Mouse (Mus musculus) urinary bladder, postnatal 10 days (tissue): ENCODE measurements around the gene Cdc27.
"Not testable (repeated sequence)": the region's sequence is repeated elsewhere in the genome, so short reads cannot be mapped to it uniquely, and the experiment has no call there.

ENCODE experiments used
- DNase-seq: peaks from one replicate; pipeline ENCODE4 v3.0.0; 2022; ENCODE audit warnings: low spot score

Gene Cdc27

DNA sequence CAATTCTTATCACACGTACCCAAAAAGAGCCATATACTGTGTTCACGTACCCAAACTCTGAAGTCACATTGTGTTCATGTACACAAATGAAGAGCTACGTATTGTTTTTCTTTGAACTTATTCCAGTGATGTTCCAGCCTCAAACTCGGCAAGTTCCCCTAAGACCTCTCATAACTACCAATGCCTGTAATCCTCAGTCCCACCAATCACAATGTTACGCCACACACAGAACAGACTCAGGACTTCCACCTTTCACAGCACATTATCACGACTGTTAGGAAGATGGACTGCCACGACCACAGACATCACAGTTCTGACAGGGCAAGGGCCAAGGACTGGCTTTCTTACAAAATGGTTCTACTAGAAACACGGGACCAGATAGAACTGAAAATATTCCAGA, 20.1 kb upstream of the Cdc27 start:
- DNase-seq = not testable (repeated sequence)

DNA sequence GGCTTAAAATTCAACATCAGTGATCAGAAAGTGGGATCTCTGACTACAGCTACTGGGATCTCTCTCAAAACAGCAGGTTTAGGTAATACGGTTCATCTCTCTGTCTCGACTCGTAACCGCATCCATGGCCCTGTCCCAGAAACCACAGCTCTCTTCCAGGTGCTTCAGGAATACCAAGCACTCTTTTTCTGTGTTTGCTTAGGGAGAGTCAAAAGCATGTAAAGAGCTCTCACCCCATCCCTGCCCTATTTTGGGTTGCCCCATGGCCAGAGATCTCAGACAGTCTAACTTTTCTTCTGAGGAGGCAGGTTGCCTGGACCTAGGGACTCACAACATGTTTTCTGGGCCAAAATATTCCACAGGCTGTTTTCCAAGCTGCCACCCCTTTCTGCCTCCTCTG, 17.9 kb upstream of the Cdc27 start:
- no peak for DNase-seq

DNA sequence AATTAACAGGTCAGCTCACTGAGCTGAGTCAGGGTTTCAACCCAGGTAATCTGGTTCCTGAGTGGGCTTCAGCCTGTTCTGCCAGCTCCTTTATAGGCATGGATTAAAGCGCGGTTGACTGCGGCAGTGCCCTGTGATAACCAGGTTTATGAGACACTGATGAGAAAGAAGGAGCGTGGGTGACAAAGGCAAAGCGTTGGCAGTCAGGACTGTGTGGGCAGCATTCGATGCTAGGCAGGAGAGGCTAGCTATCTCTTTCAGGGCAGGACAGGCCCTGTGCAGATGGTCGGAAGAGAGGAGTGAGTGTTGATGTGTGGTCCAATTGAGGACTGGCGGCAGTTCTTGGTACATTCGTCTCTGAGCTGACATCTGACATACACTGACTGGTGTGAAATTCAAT, 17.3 kb upstream of the Cdc27 start:
- DNase-seq = no peak

DNA sequence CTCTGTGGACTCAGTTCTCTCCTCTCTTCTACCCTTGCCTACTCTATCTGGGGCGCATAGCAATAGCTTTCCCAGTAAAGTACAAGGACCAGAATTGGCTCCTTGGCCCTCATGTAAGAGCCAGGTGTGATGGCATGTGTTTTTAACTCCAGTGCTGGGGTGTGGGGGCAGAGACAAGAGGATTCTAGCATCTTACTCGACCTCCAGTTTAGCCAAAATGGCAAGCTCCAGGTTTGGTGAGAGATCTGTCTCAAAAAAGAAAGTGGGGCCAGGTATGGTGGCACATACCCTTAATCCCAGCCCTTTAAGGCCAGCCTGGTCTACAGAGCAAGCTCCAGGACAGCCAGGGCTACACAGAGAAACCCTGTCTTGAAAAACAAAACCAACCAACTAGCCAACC, 16.4 kb upstream of the Cdc27 start:
- DNase-seq = no peak

DNA sequence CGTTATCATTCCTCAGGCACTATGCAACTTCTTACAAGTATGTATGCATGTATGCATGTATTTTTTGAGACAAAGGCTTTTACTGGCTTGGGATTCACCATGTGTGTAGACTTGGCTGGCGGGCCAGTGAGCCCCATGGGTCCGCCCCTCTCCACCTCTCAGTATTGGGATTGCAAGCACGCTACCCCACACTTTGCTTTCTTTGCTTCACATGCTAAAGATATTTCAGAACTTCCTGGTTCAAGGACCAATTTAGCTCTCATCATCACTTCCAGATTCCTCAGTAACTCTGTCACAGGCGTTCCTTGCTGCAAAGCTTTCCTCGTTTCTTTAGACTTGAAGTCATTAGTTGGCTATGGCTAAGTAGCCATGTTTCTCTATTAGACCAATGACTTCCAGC, 15.7 kb upstream of the Cdc27 start:
- DNase-seq = no peak

DNA sequence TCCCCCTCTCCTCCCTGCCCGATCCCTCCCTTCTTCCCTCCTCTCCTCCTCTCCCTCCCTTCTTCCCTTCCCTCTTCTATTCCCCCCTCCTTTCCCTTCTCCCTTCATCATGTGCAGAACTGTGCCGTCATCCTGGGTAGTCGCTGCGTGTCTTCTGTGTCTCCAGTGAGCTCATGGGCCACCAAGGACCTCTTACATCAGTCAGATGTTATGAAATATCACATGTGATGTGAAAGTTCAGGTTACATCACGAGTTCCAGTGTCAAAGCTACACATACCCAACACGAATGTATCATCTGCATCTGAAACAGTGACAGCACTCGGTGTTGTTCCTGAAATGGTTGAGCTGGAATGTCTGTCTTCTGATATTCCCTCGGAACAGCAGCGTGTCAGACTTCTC, 14.8 kb upstream of the Cdc27 start:
- no peak for DNase-seq

DNA sequence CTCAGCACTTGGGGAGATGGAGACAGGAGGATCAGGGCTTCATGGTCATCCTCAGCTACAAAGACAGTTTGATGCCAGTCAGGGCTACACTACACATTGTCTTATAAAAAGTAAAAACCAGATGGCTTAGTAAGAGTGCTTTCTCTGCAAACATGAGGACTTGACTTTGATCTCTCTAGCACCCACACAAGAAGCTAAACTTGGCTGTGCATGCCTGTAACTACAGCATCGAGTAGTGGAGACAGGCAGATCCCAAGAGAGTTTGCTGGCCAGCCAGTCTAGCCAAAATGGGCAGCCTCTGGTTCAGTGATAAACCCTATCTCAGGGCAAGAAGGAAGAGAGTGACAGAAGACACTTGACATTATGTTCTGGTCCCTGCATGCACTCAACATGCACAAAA, 13.1 kb upstream of the Cdc27 start:
- DNase-seq = no peak

DNA sequence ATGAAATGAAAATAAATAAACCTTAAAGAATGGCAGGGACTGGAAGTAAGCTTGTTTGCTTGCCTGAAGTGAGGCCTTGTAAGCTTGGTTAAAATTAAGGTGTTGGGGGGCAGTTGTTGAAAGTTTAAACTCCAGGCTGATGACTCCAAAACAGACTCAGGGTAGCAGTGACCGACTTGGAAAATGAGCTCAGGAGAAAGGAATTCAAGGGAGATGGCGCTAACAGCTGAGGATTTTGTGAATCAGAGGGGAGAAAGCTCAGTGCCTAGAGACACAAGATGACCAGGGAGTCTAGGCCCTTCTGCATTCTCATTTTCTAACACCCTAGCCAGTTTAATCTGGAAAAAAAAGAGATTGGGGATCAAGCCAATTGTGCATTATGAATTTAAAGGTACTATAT, 10.6 kb upstream of the Cdc27 start:
- no peak for DNase-seq

DNA sequence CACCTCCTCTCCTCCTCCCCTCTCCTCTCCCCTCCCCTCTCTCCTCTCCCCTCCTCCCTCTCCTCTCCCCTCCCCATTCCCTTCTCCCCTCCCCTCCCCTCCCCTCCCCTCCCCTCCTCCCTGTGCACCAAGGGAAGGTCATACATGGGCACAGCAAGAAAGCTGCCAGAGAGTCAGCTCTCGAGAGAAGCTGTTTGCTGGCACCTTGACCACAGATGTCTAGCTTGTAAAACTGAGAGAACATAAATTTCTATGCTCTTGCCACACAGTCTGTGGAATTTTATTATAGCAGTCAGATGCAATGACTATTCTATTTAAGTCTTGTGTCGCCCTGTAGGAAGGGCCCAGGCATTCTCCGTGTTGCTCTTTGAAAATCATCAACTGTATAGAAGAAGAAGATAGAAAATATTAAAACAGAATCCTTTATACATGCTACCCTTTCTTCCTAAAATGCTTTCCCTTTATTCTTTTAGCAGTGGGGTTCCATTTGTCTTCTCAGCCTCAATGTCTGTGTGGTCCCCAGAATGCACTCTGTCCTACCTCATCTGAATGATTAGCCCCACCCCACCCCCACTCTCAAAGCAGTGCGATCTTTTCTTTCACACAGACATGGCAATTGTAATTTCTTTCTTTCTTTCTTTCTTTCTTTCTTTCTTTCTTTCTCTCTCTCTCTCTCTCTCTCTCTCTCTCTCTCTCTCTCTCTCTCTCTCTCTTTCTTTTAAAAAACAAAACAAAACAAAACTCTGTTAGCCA, 8.4 kb upstream of the Cdc27 start:
- DNase-seq = no peak

DNA sequence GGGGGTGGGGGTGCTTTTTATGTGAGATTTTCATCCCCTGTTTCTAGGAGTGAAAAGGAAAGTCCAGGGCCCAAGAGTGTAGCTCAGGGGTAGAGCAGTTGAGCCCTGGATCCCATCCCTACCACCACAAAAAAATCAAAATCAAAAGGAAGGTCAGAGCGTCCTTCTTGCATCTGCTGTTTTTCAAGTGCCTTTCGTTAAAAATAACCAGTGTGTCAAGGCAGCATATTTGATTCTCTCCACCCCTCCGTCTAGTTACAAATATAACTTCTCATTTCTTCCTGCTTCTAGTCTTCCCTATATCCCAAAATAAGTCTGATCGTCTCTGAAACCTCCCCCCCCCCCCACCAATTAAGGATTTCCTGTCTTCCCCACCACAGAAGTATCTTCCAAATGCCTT, 7.6 kb upstream of the Cdc27 start:
- no peak for DNase-seq

DNA sequence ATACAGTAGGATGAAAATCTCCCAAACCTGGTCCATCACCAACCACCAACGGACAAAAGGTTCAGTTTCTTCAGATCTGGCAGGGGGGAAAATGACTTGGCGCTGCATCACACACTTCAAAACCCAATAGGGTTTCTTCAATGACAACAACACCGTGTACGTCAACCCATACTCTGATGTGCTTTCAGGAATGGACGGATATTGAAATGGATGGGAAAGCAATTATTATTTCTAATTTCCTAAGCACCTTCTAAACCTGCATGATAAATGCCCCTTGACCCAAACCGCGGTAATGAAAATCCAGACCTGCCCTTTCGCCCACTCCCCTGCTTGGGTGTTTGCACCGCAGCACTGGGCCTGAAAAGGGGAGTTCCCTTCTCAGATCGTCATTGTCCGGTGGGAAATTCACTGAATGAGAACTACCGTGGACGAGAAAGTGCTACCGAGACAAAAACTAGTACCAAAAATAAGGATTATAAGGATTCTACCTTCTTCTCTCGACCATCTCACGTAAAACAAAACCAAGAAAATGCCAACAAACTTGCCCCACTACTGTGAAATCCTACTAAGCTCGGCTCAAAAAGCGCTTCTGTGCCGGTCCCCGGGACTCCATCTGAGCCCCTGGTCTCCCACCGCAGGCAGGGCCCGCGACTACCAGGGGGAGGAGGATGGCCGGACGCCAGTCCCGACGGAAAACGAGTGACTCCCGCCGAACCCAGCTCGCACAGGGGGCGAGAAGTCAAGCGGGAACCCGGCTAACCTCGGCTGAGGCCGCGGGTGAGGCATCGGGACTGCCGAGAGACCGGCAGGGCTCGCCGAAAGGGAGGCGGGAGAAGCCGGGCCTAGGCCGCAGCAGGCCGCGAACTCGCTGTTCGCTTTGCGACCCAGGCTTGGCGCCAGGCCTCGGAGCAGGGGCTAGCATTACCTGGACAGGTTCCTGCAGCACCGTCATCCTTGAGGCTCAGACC, 698 bp downstream of the Cdc27 start:
- DNase-seq = peak; percentile 38

DNA sequence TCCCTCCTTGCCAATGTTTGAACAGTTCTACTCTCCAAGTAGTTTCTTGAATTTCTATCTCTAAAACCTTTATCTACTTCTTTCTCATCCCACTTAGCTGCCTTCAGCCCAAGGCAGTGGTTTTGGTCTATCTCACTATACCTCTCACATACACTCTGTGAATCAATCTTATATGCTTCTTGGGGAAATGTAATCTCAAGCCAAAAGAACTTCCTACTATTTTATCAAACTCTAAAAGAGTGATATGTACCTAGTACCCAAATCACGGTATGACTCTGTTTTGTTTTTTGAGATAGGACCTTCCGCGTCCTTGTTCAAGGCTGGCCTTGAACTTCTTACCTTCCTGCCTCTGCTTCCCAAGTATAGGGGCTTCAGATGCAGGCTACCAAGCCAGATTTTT, 2.9 kb downstream of the Cdc27 start:
- no peak for DNase-seq

DNA sequence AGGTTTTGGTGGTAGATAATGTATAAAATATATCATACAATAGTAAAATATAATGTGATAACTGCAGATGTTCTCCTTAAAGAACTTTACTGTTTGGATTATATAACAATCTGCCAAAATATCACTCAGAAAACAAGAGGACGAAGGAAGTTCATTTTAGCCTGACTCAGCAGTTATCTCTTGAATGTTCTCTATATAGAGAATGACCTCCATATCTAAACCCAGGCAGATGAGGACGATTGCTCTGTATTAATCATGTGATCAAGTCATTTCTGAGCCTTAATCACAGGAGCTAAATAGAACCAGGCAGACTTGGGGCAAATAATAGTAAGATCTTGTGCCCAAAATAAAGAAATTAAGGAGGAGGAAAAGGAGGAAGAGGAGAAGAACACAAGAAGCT, 5.9 kb downstream of the Cdc27 start:
- no peak for DNase-seq

DNA sequence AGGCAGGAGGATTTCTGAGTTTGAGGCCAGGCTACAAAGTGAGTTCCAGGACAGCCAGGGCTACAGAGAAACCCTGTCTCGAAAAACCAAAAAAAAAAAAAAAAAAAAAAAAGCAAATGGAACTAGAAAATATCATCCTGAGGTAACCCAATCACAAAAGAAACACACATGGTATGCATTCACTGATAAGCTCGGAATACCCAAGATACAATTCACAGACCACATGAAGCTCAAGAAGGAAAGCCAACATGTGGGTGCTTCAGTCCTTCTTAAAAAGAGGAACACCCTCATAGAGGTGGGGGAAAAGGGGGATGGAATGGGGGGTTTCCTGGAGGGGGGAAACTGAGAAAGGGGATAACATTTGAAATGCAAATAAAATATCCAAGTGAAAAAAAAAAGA, 7.1 kb downstream of the Cdc27 start:
- not testable (repeated sequence) for DNase-seq

DNA sequence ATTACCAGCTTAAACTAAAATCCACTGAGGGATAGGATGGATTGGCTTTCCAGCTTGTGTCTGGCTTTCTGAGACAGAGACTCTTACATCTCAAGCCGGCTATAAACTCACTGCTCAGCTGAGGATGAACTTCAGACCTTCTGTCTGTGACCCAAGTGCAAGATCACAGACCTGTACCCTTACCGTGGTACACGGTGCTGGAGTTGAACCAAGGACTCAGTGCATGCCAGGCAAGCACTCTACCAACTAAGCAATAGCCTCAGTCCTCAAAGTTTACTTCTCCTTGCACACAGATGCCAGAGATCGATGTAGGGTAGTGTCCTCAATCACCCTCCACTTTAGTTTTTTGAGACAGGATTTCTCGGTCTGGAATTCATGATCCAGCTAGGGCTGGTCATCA, 10.6 kb downstream of the Cdc27 start:
- no peak for DNase-seq

DNA sequence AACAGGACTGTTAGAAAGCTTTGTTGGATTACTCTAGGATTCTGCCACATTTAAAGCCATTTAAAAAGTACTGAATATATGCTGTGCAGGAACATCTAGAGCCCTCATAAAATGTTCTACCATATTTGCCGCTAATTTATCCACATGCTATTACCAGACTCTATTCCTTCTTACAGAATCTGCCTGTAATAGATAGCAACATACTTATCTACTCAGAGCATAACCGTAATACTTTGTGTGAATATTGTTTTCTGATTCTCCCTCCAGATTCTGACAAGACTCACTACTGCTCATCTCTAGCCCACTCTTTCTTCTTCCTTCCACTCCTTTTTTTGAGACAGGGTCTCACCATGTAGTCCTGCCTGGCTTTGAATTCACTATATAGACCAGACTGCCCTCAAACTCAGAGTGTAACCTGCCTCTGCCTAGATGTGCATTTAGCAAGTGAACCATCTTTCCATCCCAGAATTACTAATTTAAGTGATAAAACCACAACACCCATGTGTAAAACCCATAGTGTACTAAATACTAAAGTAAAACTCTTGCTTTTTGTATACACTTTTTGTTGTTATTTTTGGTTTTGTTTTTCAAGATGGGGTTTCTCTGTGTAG, 12.4 kb downstream of the Cdc27 start:
- DNase-seq = no peak

DNA sequence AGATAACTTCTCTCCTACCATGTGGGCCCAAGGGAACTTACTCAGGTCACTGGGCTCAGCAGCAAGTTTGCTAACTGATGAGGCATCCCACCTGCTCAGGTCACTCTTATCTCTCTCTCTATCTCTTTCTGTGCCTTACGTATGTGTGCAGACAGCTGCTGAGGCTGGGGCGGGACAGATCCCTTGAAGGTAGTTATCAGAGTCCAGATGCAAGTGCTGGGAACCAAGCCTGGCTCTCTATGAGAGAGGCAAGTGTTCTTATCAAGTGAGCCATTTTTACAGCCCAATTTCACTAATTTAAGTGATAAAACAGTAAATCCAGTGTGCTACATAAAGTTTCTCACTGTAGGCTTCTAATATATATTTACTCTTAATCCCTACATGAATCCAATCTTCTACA, 13.6 kb downstream of the Cdc27 start:
- DNase-seq = no peak

DNA sequence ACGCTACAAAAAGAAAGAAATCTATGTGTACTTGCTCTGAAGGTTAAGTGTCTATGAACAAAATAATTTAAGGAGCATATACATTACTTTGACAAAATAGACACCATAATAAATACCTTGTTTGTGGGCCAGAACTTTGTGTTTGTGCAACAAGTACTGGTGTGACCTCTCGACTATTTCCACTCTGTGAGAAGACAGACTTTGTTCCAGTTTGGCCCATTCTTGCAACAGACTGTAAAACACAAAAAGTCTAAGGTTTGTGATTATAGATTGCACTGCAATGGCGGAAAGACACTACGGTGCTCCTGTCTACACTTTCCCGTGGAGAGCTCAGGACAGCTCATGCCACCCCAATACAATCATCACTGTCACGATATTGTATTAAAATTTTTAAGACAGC, 24.5 kb downstream of the Cdc27 start:
- no peak for DNase-seq

DNA sequence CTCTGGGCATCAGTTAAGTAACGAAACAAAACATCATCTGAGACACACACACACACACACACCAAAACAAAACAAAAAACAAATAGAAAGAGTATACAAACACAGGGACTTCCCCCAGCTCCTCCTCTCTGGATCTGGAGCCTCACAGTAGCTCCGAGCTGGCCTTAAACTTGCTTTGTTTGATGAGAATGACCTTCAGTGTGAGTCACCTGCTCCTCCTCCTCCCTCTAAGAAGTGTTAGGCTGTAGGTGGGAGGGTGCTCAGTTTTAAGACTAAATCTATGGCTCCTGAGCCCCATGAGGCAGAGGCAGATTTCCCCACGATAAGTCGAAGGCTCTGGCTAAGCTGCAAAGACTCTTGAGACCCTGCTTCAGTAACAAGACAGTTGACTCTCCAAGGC, 38.0 kb downstream of the Cdc27 start:
- DNase-seq = no peak

DNA sequence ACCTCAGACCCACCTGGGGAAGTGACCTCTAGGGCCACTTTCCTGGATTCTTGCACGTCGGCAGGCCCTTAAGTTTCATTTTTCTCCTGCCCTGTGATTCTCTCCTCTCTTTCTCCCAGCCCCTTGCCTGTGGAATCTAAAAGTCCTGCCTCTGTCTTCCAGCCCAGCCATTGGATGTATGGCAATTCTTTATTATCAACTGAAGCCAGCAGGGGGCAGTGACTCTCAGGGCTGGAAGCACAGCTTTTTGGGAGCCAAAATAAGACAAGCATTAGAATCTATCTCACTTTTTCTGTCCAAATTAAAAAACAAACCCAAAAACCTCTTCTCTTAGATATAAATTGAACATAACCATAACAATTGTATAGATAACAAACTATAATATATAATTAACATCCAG, 39.8 kb downstream of the Cdc27 start:
- no peak for DNase-seq

DNA sequence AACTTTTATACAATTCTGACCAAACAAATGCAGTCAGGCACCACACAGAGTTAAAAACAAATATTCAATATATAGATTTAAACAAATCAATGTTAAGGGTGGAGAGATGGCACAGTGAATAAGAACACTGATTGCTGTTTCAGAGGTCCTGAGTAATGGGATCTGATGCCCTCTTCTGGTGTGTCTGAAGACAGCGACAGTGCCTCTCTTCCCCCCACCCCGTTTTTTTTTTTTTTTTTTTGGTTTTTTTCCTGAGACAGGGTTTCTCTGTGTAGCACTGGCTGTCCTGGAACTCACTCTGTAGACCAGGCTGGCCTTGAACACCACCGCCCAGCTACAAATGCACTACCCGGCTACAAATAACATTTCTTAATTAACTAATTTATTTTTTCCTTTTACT, 42.0 kb downstream of the Cdc27 start:
- no peak for DNase-seq

DNA sequence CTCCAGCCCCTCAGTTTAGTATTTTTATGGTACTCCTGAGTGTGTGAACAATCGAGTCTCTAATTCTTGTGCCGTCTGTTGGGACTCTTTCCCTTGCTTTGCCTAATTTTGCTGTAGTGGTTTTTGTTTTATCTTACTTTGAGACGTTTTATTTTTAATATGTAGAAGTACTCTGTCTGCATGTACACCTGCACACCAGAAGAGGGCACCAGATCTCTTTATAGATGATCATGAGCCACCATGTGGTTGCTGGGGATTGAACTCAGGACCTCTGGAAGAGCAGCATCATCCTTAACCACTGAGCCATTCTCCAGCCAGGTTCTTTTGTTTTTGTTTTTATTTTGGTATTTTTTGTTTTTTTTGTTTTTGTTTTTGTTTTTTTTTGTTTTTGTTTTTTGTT, 62.1 kb downstream of the Cdc27 start:
- no peak for DNase-seq

DNA sequence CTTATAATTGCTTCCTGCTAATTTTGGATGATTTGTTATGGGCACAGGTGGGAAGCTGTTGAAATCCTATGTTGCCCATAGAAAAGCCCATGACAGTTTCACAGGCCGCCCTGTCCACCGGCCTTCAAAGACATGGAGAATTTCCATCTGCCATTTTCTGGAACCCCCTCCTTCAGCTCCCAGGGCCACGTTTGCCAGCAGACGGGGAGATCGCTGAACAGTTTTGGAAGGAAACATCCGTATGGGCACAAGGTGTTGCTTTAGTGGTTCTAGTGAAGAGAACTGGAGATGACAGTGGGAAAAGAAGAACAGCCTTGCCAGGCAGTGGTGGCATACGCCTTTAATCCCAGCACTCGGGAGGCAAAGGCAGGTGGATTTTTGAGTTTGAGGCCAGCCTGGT, 68.4 kb downstream of the Cdc27 start:
- no peak for DNase-seq
